19 mouse cellular contexts compared by ENCODE assay signal in genomic region chrX:136216303-136216702, GRCm38 (mm10). TPM values are rescaled to one million over a fixed set of nuclear protein-coding genes. Genes with fewer than 3 reads are reported as not detected.
"Had no signal": no experiment of that assay in that cellular context is flagged by ENCODE, and none has a peak within 500 bp of the region (broad histone marks: within the 10 kb centered on the region; RNA-seq: fewer than 3 reads in every experiment).

No protein-coding gene starts in this region.

- DNase-seq: kidney, postnatal 10 days; kidney, postnatal 4 days; lung, adult 18-20 months; lung, postnatal 4 days; right cerebral cortex, postnatal 14 days; thymus, adult 2 months; thymus, postnatal 25 days had no signal

- H3K4me1 ChIP-seq: limb, embryonic 12.5 days; stomach, embryonic 15.5 days had no signal

- H3K4me3 ChIP-seq: layer of hippocampus, adult 2 months; limb, embryonic 12.5 days; midbrain, embryonic 10.5 days; midbrain, embryonic 15.5 days; stomach, embryonic 15.5 days had no signal

- H3K9me3 ChIP-seq: limb, embryonic 12.5 days; midbrain, embryonic 10.5 days; midbrain, embryonic 15.5 days; stomach, embryonic 15.5 days had no signal

- H3K9ac ChIP-seq: limb, embryonic 12.5 days; liver, embryonic 14.5 days; midbrain, embryonic 15.5 days; stomach, embryonic 15.5 days had no signal

- H3K4me2 ChIP-seq: limb, embryonic 12.5 days; stomach, embryonic 15.5 days had no signal

- ATAC-seq: lung, postnatal 0 days had no signal

- H3K27ac ChIP-seq: layer of hippocampus, adult 2 months; limb, embryonic 12.5 days; liver, embryonic 14.5 days; midbrain, embryonic 10.5 days; midbrain, embryonic 15.5 days; stomach, embryonic 15.5 days had no signal

- H3K36me3 ChIP-seq: limb, embryonic 12.5 days; midbrain, embryonic 15.5 days; stomach, embryonic 15.5 days had no signal

- H3K27me3 ChIP-seq: limb, embryonic 12.5 days; midbrain, embryonic 15.5 days; stomach, embryonic 15.5 days had no signal

RNA-seq across cellular contexts. Expression of gene Bex1, which starts 1.0 kb away (rescaled TPM):
- total RNA-seq: liver, adult 2 months; megakaryocyte, adult 5-6 weeks had no signal
- polyA plus RNA-seq: liver, adult 2 months; spleen, adult 2 months had no signal

RNA-seq across cellular contexts. Expression of gene Tceal7, which starts 1.7 kb away (rescaled TPM):
- total RNA-seq: liver, adult 2 months; megakaryocyte, adult 5-6 weeks had no signal
- polyA plus RNA-seq: liver, adult 2 months; spleen, adult 2 months; testis, adult 2 months; thymus, adult 2 months; urinary bladder, adult 2 months had no signal

RNA-seq across cellular contexts. Expression of gene Tceal5, which starts 12.6 kb away (rescaled TPM):
- total RNA-seq: megakaryocyte, adult 5-6 weeks had no signal
- polyA plus RNA-seq: liver, adult 2 months; spleen, adult 2 months; testis, adult 2 months had no signal
